Mouse (Mus musculus): ENCODE results near the gene Htatip2.

DNA sequence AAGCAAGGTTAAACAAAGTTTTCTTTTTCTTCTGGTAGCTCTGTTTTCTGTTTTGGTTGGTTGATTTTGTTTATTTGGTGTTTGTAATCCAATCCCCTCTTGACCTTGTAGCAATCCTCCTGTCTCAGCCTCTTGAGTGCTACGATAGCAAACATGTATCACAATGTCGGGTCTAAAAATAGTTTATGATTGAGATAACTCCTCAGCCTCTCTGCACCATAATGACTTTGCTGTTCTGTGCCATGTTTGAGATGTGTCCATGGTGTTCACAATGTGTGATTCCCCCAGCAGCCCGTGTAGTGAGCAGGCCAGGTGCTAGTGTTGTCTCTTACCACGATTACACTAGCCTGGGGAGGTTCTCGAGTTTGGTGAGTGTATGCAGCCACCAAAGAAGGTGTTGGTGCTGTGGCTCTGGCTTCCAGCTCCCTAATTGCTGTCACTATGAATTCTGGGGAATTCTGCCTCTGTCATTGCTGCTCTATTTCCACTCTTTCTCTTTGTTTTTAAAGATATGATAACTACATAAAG is 45.8 kb downstream of the Htatip2 start:
- TF ChIP-seq CTCF (IDR thresholded peaks at IDR 0.05; ENCODE audit: low read depth, low read length) (no peak), POLR2A (IDR thresholded peaks at IDR 0.05; ENCODE audit: extremely low read depth, insufficient read depth, low read length) (no peak)
